Mouse (Mus musculus) lung, postnatal 0 days (tissue): ENCODE data around the gene Rps11.

Experiments used
- CTCF ChIP-seq: IDR thresholded peaks from 2 replicates; pipeline ENCODE4 v1.5.1; 2016; ENCODE audit warnings: antibody characterized with exemption, mild to moderate bottlenecking
- EP300 ChIP-seq: IDR thresholded peaks from 2 replicates; pipeline ENCODE4 v1.6.1; 2016; ENCODE audit warnings: antibody characterized with exemption, mild to moderate bottlenecking, control low read depth

- no peak for TF ChIP-seq CTCF
- no peak for TF ChIP-seq EP300
These were observed 15.9 kb upstream of the Rps11 start for GRCm38 (mm10) chr7:45139904-45140723.
